Mouse (Mus musculus): Measurements from ENCODE around the gene C130026I21Rik.
"Not testable (repeated sequence)": the region's sequence is repeated elsewhere in the genome, so short reads cannot be mapped to it uniquely, and the experiment has no call there.

C130026I21Rik gene

DNA sequence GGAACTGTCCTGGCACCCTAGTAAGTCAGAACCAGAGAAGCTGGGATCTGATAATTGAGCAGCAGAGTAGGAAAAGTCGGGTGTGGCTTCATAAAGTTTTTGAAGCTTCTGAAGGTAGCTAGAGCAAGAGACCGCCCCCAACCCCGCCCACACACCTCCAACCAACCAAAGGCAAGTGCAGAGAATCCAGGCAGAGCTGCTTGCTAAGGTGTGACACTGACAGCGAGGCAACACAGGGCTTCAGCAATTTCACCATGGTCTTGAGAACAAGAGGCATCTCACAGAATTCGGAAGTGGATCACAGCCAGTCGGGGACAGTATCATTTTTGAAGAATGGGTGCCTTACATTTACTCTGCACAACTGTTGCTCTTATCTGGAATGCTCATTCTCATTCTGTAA is at the start of gene C130026I21Rik:
Gene C130026I21Rik, minus strand, starts transcription at position 101 of the 400 bp plus-strand sequence.
- DNase-seq (ENCODE audit: low read depth, low spot score), result not testable (repeated sequence)

DNA sequence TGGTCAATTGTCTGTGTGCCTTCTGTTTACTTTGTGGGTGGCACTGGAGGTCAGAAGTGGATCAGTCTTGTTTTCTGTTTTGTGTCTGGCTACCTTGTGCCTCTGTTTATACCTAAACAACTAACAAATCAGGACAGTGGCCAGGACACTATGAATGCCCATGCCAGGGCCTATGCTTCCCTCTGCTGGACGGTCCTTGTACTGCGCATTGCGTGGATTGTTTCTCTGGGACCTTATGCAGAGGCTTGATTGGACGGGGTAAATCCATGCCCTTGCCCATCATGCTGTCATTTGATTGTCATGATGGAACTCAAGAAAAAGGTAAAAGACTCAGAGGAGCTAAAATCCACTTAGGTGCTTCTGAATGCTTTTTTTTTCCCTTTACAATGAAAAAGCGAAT is 16.7 kb upstream of the C130026I21Rik start:
- not testable (repeated sequence) for DNase-seq (ENCODE audit: low read depth, low spot score)

GRCm38 (mm10) chr1:85276421-85276820 is 6.1 kb upstream of the C130026I21Rik start:
- DNase-seq (ENCODE audit: low read depth, low spot score), result not testable (repeated sequence)

DNA sequence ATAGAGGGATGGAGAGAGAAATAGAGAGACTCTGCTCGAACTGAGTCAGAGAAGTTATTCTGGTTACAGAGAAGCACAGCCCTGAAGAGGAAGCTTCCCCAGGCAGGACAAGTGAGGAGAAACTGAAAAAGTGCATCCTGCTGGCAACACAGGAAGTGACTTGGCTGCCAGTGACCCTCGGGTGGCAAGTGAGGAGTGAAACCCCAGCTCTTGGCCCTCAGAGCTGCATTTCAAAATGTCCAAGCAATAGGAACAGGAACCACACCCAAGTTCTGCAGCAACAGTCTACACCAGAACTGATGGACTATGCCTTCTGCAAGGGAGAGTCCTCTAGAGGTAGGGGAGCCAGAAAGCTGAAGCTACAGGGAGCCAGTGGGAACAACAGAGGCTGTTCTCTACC is 11.7 kb downstream of the C130026I21Rik start:
- DNase-seq (ENCODE audit: low read depth, low spot score), result not testable (repeated sequence)

DNA sequence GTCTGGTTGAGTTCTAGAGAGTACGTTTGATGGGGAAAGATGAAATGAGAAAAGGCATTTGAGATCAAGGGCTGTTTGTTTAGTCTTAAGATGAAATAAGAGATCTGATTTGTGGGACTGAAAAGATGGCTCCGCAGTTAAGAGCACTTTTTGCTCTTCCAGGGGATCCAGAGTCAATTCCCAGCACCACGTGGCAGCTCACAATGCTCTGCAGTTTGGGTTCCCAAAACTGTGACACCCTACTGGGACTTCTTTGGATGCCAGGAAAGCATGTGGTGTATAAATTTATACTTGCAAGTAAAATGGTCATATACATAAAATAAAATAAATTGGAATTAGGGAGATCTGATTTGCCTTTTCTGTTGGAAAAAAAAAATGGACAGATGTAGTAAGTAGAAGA is 15.1 kb downstream of the C130026I21Rik start:
- DNase-seq (ENCODE audit: low read depth, low spot score), result not testable (repeated sequence)

- DNase-seq (ENCODE audit: low read depth, low spot score), result not testable (repeated sequence)
Measured at GRCm38 (mm10) chr1:85251211-85251610, 19.2 kb downstream of the C130026I21Rik start.

- not testable (repeated sequence) for DNase-seq (ENCODE audit: low read depth, low spot score)
Measured at GRCm38 (mm10) chr1:85248985-85249384, 21.4 kb downstream of the C130026I21Rik start.

DNA sequence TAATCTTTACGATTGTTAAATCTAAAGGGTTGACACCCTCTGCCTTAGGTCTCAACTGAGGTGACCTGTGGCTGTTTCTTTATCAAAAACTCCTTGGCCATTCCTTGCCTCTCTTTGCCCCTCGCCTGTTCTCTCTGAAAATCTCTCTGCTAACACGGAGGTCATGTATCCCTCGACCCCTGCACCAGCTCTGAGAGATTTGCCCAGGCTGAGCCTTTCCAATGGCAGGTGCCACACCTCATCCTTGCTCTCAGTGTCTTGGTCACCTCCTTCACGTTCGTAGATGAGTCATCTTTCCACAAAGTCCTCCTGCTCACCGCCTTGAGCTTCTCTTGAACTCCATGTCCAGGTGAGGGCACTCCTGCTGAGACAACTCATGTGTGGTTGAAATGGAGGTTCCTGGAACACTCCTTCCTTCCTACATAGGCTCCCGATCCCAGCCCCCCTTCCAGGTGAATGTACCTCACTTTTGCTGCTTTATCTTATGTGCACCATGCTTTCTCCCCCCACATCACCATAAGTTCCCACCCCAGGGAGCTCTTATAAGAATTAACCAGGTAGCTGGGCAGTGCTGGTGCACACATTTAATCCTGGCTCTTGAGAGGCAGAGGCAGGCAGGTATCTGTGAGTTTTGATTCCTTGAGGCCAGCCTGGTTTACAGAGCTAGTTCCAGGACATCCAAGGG is 23.4 kb downstream of the C130026I21Rik start:
- not testable (repeated sequence) for DNase-seq (ENCODE audit: low read depth, low spot score)

GRCm38 (mm10) chr1:85246266-85246665 is 24.1 kb downstream of the C130026I21Rik start:
- DNase-seq (ENCODE audit: low read depth, low spot score), result not testable (repeated sequence)

GRCm38 (mm10) chr1:85244941-85245340 is 25.4 kb downstream of the C130026I21Rik start:
- not testable (repeated sequence) for DNase-seq (ENCODE audit: low read depth, low spot score)

DNA sequence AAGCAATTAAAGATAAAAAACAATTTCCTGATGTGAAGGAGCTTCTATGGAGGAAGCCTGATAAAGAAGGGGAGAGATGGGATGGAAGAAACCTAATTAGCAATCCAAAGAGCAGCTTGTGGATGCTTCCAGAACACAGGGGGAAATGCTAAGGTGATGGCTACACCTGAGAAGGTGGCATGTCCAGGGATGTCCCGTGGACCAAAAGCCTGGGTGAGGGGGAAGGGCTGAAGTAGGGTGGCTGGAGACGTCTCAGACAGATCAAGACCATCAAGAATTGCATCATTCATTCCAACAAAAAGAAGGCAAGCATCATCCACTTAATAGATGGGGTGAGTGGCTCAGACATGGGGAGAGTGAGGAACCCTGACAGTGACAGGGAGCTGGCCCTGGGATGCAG is 27.3 kb downstream of the C130026I21Rik start:
- DNase-seq (ENCODE audit: low read depth, low spot score), result not testable (repeated sequence)

GRCm38 (mm10) chr1:85239018-85239775 is 31.2 kb downstream of the C130026I21Rik start:
- not testable (repeated sequence) for DNase-seq (ENCODE audit: low read depth, low spot score)

- DNase-seq (ENCODE audit: low read depth, low spot score), result not testable (repeated sequence)
Measured at GRCm38 (mm10) chr1:85206531-85206930, 63.8 kb downstream of the C130026I21Rik start.

DNA sequence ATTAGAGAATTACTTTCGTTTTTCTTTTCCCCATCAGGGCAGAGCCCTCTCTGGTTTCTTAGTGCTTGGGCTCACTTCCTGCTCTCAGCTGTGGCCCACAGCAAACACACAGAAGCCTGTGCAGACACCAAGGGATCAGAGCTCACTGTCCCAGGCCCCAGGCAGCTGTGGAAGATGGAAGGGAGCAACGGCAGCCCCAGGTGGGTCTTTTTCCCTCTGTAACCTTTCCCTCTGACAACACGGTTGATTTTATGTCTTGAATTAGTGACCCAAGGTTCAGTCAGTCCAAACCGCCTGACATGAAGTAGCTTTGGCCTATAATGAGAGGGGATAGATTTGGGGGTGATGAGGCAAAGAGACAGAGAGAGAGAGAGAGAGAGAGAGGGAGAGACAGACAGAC is 70.8 kb downstream of the C130026I21Rik start:
- not testable (repeated sequence) for DNase-seq (ENCODE audit: low read depth, low spot score)

DNA sequence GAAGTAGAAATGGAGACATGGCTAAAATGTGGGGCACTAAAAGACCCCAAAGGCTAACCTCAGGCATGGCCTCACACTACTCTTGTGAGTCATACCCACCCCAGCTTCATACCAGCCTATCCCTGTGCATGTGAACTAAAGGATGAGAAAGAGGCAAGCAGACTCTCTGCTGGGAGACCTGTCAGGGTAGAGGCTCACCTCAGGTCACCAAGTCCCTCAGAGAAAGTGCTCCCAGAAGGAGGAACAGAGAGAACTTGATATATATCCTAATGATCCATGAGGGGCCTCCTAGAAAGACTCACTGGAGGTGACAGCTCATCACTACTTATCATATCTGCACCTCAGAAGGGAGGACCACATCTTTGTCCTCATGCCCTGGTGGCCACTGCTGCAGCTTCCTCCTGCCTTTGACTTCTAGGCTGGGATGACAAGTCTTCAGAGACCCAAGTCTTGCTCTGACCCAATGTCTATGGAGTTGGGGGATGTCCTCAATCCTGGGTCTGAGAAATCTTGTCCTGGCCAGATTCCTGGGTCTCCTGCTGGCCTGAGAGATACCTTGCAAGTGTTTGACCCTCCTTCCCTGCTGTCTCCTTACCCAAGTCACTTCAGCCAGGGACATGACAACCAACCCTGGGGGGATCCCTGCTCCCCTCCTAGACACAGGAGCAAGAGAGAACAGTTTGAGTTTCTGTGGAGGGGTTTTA is 71.6 kb downstream of the C130026I21Rik start:
- not testable (repeated sequence) for DNase-seq (ENCODE audit: low read depth, low spot score)

- DNase-seq (ENCODE audit: low read depth, low spot score), result not testable (repeated sequence)
Measured at GRCm38 (mm10) chr1:85196732-85197131, 73.6 kb downstream of the C130026I21Rik start.

DNA sequence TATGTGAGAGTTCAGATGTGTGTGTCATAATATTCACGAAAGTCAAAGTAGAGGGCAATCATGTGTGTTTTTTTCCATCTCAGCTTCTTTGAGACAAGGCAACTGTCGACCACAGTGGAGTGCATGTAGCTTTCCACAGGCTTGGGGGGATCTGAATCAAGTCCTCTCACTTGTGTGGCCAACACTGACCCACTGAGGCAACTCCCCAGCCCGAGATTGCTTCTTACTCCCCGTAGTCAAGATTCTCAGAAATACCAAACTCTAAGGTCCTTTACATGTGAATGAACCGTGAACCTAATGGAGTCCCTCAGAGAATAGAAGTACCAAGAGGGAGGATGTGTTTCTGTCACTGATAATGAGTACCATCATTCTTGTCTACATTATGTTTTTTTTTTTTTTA is 76.6 kb downstream of the C130026I21Rik start:
- not testable (repeated sequence) for DNase-seq (ENCODE audit: low read depth, low spot score)

GRCm38 (mm10) chr1:85181981-85182380 is 88.4 kb downstream of the C130026I21Rik start:
- DNase-seq (ENCODE audit: low read depth, low spot score), result not testable (repeated sequence)

- not testable (repeated sequence) for DNase-seq (ENCODE audit: low read depth, low spot score)
Measured at GRCm38 (mm10) chr1:85178971-85179370, 91.4 kb downstream of the C130026I21Rik start.

DNA sequence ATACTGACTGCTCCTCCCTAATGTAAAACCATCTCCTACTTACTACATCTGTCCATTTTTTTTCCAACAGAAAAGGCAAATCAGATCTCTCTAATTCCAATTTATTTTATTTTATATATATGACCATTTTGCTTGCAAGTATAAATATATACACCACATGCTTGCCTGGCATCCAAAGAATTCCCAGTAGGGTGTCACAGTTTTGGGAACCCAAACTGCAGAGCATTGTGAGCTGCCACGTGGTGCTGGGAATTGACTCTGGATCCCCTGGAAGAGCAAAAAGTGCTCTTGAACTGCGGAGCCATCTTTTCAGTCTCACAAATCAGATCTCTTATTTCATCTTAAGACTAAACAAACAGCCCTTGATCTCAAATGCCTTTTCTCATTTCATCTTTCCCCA is 107.5 kb downstream of the C130026I21Rik start:
- not testable (repeated sequence) for DNase-seq (ENCODE audit: low read depth, low spot score)

DNA sequence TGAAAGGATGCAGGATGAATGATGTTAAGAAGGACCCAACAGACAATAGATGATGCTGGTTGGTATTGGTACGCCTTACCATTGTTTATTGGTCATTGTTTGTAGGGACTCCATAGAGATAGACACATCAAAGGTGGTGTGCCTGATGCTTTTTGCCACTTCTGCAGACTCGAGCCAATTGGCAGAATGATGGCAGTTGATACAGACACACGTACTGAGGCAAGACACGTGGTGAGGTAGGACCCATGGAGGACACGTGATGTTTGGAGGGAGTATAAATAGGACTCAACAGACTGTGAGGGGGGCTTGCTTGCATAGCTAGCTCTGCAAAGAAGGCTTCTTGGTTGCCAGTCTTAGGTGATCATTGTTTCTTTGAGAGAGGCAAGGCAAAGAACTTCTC is 115.2 kb downstream of the C130026I21Rik start:
- DNase-seq (ENCODE audit: low read depth, low spot score), result not testable (repeated sequence)

GRCm38 (mm10) chr1:85133671-85134070 is 136.7 kb downstream of the C130026I21Rik start:
- not testable (repeated sequence) for DNase-seq (ENCODE audit: low read depth, low spot score)
